Mouse (Mus musculus) heart, adult 2 months (tissue): ENCODE measurements around the gene Apex1.
"Not testable (repeated sequence)": the region's sequence is repeated elsewhere in the genome, so short reads cannot be mapped to it uniquely, and the experiment has no call there.

Source experiments
- CTCF ChIP-seq: fragments of 200-600 bp; IDR thresholded peaks from 2 replicates; pipeline ENCODE4 v1.8.1; 2022; ENCODE audit warnings: antibody characterized with exemption, mild to moderate bottlenecking, moderate library complexity
- POLR2A ChIP-seq: fragments of 200-500 bp; IDR thresholded peaks from 2 replicates; pipeline ENCODE4 v1.6.1; 2011; ENCODE audit warnings: mild to moderate bottlenecking, low read depth, low read length, control low read depth; ENCODE audit not compliant: insufficient read depth

DNA sequence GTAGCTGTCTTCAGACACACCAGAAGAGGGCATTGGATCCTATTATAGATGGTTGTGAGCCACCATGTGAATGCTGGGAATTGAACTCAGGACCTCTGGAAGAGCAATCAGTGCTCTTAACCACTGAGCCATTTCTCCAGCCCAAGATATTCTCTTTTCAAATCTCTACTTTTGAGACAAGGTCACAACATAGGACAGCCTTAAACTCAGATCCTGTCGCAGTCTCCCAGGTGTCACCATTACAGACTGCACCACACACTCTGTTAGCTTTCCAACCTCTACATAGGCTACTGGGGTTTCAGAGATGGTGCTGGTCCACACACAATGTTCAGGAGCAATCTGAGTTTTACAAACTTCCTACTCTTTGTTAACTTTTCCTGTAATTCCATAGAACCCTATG is 1.3 kb upstream of the Apex1 start:
- not testable (repeated sequence) for TF ChIP-seq CTCF, POLR2A
